Mouse (Mus musculus): ENCODE measurements at regions not wholly inside any gene's neighbourhood (a gene's known extent, or its start where the extent isn't known, plus 50 kb on each side); places are given as distances from the start of the nearest gene placed in this dataset. TPM values are rescaled to one million over a fixed set of nuclear protein-coding genes. Genes with fewer than 3 reads are reported as not detected.

GRCm38 (mm10) chr9:8273253-8273652, 139.2 kb upstream of the Cep126 start:
- WGBS: 66% methylated on average over 2 of the region's 2 CpGs
- TF ChIP-seq EP300 (IDR thresholded peaks at IDR 0.05; ENCODE audit: low read depth) (no peak), CTCF (IDR thresholded peaks at IDR 0.05; ENCODE audit: low read depth) (no peak)
- no peak overlapping the region for H3K9ac ChIP-seq (replicated peaks; ENCODE audit: low read depth, low read length)
- DNase-seq (ENCODE audit: low spot score) (no peak), ATAC-seq (ENCODE audit: insufficient read depth, low read depth) (no peak)
- no peak overlapping the region for H3K4me2 ChIP-seq (ENCODE audit: low read depth, low read length)
- no peaks in the 10 kb centered on the region for H3K4me1 ChIP-seq (ENCODE audit: control insufficient read depth, insufficient read depth)
- H3K9me3 ChIP-seq (replicated peaks; ENCODE audit: control insufficient read depth, low read length): no peaks in the 10 kb centered on the region
- H3K27me3 ChIP-seq (ENCODE audit: control insufficient read depth, insufficient read depth, low read length): no peaks in the 10 kb centered on the region
- no peak overlapping the region for H3K4me3 ChIP-seq (ENCODE audit: low read depth, low read length)
- no peaks in the 10 kb centered on the region for H3K36me3 ChIP-seq (replicated peaks; ENCODE audit: control insufficient read depth, insufficient read depth, low read length)
- H3K27ac ChIP-seq (ENCODE audit: low read depth): no peak overlapping the region

GRCm38 (mm10) chr9:8249542-8249941, 115.4 kb upstream of the Cep126 start:
- ATAC-seq (ENCODE audit: insufficient read depth, low read depth) (no peak), DNase-seq (ENCODE audit: low spot score) (no peak)
- H3K4me3 ChIP-seq (ENCODE audit: low read depth, low read length): no peak overlapping the region
- H3K27me3 ChIP-seq (ENCODE audit: control insufficient read depth, insufficient read depth, low read length): no peaks in the 10 kb centered on the region
- TF ChIP-seq CTCF (IDR thresholded peaks at IDR 0.05; ENCODE audit: low read depth) (no peak), EP300 (IDR thresholded peaks at IDR 0.05; ENCODE audit: low read depth) (no peak)
- H3K36me3 ChIP-seq (replicated peaks; ENCODE audit: control insufficient read depth, insufficient read depth, low read length): no peaks in the 10 kb centered on the region
- H3K4me1 ChIP-seq (ENCODE audit: control insufficient read depth, insufficient read depth): no peaks in the 10 kb centered on the region
- H3K9ac ChIP-seq (replicated peaks; ENCODE audit: low read depth, low read length): no peak overlapping the region
- WGBS: 53% methylated on average over 3 of the region's 3 CpGs
- no peak overlapping the region for H3K4me2 ChIP-seq (ENCODE audit: low read depth, low read length)
- H3K9me3 ChIP-seq (replicated peaks; ENCODE audit: control insufficient read depth, low read length): no peaks in the 10 kb centered on the region
- no peak overlapping the region for H3K27ac ChIP-seq (ENCODE audit: low read depth)

- ATAC-seq (ENCODE audit: insufficient read depth, low read depth): no peak
- no peak for TF ChIP-seq EP300 (IDR thresholded peaks at IDR 0.05; ENCODE audit: low read depth)
- no peak for TF ChIP-seq CTCF (IDR thresholded peaks at IDR 0.05; ENCODE audit: low read depth)
- H3K27me3 ChIP-seq (ENCODE audit: control insufficient read depth, insufficient read depth, low read length): no peaks in the 10 kb centered on the region
Observed at GRCm38 (mm10) chr9:8228078-8228477, 94.0 kb upstream of the Cep126 start.

GRCm38 (mm10) chr9:8226415-8226814, 92.3 kb upstream of the Cep126 start:
- Histone ChIP-seq H3K4me1 (ENCODE audit: control insufficient read depth, insufficient read depth) (no peaks in the 10 kb centered on the region), H3K27ac (ENCODE audit: low read depth) (no peak overlapping the region), H3K27me3 (ENCODE audit: control insufficient read depth, insufficient read depth, low read length) (no peaks in the 10 kb centered on the region), H3K36me3 (replicated peaks; ENCODE audit: control insufficient read depth, insufficient read depth, low read length) (no peaks in the 10 kb centered on the region), H3K9ac (replicated peaks; ENCODE audit: low read depth, low read length) (no peak overlapping the region), H3K4me3 (ENCODE audit: low read depth, low read length) (no peak overlapping the region), H3K9me3 (replicated peaks; ENCODE audit: control insufficient read depth, low read length) (no peaks in the 10 kb centered on the region), H3K4me2 (ENCODE audit: low read depth, low read length) (no peak overlapping the region)
- no peak for TF ChIP-seq EP300 (IDR thresholded peaks at IDR 0.05; ENCODE audit: low read depth)
- peak; percentile 40 for TF ChIP-seq CTCF (IDR thresholded peaks at IDR 0.05; ENCODE audit: low read depth)
- ATAC-seq (ENCODE audit: insufficient read depth, low read depth): no peak
- 27% methylated on average over 1 of the region's 1 CpGs for WGBS
- peak; percentile 38 for DNase-seq (ENCODE audit: low spot score)

More at GRCm38 (mm10) chr9:8228078-8228477, 94.0 kb upstream of the Cep126 start:
- DNase-seq (ENCODE audit: low spot score): no peak
- H3K4me2 ChIP-seq (ENCODE audit: low read depth, low read length): no peak overlapping the region
- H3K9ac ChIP-seq (replicated peaks; ENCODE audit: low read depth, low read length): no peak overlapping the region
- H3K36me3 ChIP-seq (replicated peaks; ENCODE audit: control insufficient read depth, insufficient read depth, low read length): no peaks in the 10 kb centered on the region
- no peaks in the 10 kb centered on the region for H3K4me1 ChIP-seq (ENCODE audit: control insufficient read depth, insufficient read depth)
- no peak overlapping the region for H3K4me3 ChIP-seq (ENCODE audit: low read depth, low read length)
- no peak overlapping the region for H3K27ac ChIP-seq (ENCODE audit: low read depth)
- H3K9me3 ChIP-seq (replicated peaks; ENCODE audit: control insufficient read depth, low read length): no peaks in the 10 kb centered on the region

- Histone ChIP-seq H3K4me3 (ENCODE audit: low read depth, low read length) (no peak overlapping the region), H3K27me3 (ENCODE audit: control insufficient read depth, insufficient read depth, low read length) (no peaks in the 10 kb centered on the region)
Observed at GRCm38 (mm10) chr9:8208855-8209254, 74.8 kb upstream of the Cep126 start.

GRCm38 (mm10) chr9:8185433-8185832, 51.3 kb upstream of the Cep126 start:
- TF ChIP-seq CTCF (IDR thresholded peaks at IDR 0.05; ENCODE audit: low read depth) (no peak), EP300 (IDR thresholded peaks at IDR 0.05; ENCODE audit: low read depth) (no peak)
- H3K4me3 ChIP-seq (ENCODE audit: low read depth, low read length): no peak overlapping the region
- DNase-seq (ENCODE audit: low spot score) (no peak), ATAC-seq (ENCODE audit: insufficient read depth, low read depth) (no peak)
- H3K9ac ChIP-seq (replicated peaks; ENCODE audit: low read depth, low read length): no peak overlapping the region
- H3K27ac ChIP-seq (ENCODE audit: low read depth): no peak overlapping the region
- no peaks in the 10 kb centered on the region for H3K9me3 ChIP-seq (replicated peaks; ENCODE audit: control insufficient read depth, low read length)
- no peaks in the 10 kb centered on the region for H3K27me3 ChIP-seq (ENCODE audit: control insufficient read depth, insufficient read depth, low read length)
- H3K4me1 ChIP-seq (ENCODE audit: control insufficient read depth, insufficient read depth): no peaks in the 10 kb centered on the region
- WGBS: 56% methylated on average over 1 of the region's 1 CpGs
- no peaks in the 10 kb centered on the region for H3K36me3 ChIP-seq (replicated peaks; ENCODE audit: control insufficient read depth, insufficient read depth, low read length)
- H3K4me2 ChIP-seq (ENCODE audit: low read depth, low read length): no peak overlapping the region

More at GRCm38 (mm10) chr9:8208855-8209254, 74.8 kb upstream of the Cep126 start:
- H3K36me3 ChIP-seq (replicated peaks; ENCODE audit: control insufficient read depth, insufficient read depth, low read length): no peaks in the 10 kb centered on the region
- peak; percentile 77 for TF ChIP-seq CTCF (IDR thresholded peaks at IDR 0.05; ENCODE audit: low read depth)
- TF ChIP-seq EP300 (IDR thresholded peaks at IDR 0.05; ENCODE audit: low read depth): no peak
- H3K4me2 ChIP-seq (ENCODE audit: low read depth, low read length): no peak overlapping the region
- no peaks in the 10 kb centered on the region for H3K4me1 ChIP-seq (ENCODE audit: control insufficient read depth, insufficient read depth)
- DNase-seq (ENCODE audit: low spot score): peak; percentile 9
- no peaks in the 10 kb centered on the region for H3K9me3 ChIP-seq (replicated peaks; ENCODE audit: control insufficient read depth, low read length)
- H3K27ac ChIP-seq (ENCODE audit: low read depth): no peak overlapping the region
- ATAC-seq (ENCODE audit: insufficient read depth, low read depth): no peak
- H3K9ac ChIP-seq (replicated peaks; ENCODE audit: low read depth, low read length): no peak overlapping the region

MicroRNA genes in the stretch of these regions (microRNA counts, 519-probe panel; counts per million panel counts)
- microRNA mmu-miR-1899: not detected

Small RNA genes in the stretch of these regions (microRNA-seq; reads per million reads assigned to microRNA genes)
- gene Mir1899: not detected
